Mouse (Mus musculus) thymus, postnatal 36 days (tissue): ENCODE measurements at regions not wholly inside any gene's neighbourhood (a gene's known extent, or its start where the extent isn't known, plus 50 kb on each side); places are given as distances from the start of the nearest gene placed in this dataset.
A peak's percentile ranks its signal among the peaks of the same experiment; 100 is the strongest.

Experiments
- DNase-seq, 2 experiments: peaks; one replicate each; pipeline ENCODE4 v3.0.0; 2022; ENCODE audit warnings: mixed read lengths in 2 of 2

DNA sequence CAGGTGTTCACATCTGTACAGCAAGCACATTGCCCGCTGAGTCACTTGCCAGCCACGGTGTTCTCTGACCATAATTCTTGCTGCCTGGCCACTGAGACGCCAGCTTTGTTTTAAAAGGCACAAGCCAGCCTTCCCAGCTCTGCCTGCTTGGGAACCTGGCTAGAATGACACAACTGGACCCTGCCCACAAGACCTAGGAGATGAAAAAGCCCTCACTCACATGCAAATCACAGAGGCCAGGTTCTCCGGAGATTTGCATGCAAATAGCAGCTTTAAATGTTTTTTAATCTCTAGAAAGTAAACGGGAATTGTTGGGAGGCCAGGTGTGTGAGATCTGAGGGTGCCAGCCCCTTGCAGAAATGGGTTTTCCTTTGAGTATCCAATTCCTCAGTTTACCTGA is 71.9 kb downstream of the 1810010D01Rik start:
- no peak for DNase-seq

DNA sequence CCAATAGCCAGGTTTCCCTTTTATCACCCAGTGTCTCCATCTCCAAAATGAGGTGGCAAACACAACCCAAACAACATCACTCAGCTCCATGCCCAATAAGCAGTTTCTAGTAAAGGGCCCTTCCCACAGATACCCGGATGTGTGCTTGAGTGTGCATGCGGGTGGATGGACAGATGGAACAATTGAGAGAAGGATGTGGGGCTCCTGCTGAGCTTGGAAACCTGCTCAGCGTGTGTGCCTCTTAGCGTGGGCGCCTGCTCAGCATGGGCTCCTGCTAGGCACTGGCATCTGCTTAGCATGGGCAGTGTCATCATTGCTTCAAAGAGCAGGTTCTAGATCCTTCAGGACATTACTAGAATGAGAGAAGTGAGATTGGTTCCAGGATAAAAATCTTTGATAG is 75.4 kb downstream of the 1810010D01Rik start:
- no peak for DNase-seq

DNA sequence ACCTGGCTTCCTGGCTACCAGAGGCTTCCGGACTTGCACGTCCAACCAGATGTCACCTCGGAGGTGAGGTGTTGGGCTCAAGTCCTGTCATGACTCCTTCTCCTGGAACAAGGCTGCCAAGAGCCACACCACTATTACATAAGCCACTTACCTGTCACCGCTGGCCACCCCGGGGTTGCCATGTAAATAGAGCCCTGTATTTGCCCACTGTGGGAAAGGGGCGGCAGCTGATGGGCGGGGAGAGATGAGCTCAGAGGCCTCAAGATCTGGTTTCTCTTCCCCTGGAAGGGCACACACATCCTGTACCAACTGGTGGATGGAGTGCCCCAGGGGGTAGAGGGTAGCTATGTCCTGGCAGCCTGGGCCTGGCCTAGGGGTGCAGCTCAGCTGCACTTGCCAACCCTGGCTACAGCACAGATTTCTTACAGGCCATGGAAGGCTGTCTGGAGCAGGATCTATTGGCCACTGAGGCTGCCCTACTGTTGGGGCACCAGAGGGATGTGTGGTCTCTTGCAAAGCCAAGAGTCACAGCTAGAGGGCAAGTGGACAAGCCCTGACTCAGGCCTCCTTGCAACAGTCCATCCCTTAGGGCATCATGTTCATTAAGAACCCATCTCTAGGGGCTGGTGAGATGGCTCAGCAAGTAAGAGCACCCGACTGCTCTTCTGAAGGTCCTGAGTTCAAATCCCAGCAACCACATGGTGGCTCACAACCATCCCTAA is 76.3 kb downstream of the 1810010D01Rik start:
- DNase-seq = no peak

DNA sequence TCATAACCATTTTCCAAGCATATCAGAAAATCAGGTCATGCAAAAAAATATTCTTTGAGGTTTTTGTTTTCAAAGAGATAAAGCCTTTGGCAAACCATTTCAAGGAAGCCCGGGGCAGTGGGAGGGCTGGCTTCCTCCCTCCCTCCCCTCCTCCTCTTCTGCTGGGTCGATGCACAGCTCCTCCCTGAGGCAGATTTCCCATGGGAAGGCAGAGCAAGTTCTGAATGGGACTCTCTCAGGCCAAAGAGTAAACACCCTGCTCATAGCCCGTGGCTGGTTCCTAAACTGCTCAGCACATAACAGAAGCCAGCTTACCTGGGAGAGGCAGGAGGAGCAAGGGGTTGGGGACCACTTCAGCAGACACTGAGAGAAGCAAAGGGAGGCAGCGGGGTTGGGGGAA is 77.9 kb downstream of the 1810010D01Rik start:
- no peak for DNase-seq

DNA sequence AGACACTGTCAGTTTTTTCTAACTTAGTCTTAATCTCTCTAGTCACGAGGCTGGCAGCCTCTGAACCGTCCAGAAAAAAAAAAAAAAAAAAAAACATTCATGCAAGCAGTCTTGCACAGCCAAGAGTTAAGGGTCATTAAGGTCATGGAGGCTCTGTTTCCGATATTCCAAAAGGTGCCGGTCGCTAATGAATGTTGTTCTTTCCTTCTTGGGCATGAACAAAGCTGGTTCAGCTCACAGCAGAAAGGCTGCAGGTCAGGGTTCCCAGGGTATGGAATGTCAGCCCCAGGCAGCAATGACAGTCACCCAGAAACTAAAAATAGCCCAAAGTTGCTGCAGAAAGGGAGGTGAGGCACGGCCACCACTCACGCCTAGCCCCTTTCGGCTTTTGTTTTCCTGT is 80.3 kb downstream of the 1810010D01Rik start:
- no peak for DNase-seq

DNA sequence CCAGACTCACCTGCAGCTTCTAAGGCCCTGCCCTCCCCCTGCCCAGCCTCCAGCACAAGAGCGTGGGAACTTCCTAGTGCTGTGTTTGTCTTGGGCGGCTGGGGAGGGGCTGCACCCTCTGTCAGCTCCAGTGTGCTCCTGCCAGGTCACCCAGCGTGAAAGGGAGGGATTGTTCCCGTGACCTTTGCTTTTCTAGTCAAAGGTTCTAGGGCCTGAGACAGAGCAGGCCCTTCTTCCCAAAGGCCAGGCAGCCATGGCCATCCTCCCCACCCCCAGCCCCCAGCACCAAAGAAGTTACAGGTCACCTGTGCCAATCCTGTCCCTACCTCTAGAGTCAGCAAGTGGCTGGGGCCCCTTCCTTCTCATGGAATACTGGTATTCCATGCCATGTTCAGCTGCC is 80.7 kb downstream of the 1810010D01Rik start:
- no peak for DNase-seq

DNA sequence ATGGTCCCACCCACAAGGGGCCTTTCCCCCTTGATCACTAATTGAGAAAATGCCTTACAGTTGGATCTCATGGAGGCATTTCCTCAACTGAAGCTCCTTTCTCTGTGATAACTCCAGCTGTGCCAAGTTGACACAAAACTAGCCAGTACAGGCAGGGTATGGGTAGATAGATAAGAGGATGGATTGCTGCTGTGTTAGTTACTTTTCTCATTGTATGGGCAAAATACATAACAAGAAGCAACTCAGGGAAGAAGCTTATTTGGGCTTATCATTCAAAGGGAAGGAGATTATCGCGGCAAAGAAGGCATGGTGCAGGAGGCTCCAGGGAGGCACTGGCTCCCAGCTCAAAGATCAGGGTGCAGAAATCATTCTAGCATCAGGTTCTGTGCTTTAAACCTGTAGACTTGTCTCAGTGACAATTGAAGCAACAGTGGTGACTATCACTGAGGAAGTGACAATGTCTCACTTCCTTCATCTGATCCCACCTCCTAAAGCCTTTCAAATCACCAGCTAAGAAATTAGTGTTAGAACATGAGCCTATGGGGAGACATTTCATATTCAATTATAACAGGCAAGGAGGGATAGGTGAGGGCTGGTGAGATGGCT is 83.8 kb downstream of the 1810010D01Rik start:
- DNase-seq = no peak

DNA sequence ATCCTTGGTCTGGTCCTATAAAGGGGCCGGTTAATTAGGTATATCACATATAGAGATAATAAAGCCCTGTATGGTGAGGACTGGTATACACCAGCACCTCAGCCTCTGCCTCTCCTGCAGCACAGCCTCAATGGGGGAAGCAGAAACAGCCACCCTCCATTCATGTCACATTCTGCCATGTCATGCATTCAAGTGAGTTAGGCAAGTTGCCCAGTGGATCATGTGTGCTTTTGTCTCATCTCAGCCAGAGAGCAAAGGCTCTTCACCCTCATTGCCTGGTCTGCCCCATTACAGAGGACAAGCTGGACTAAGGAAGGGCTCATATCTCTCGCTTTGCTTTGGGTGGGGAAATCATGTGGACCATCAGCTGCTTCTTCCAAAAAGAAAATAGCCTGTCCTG is 85.4 kb downstream of the 1810010D01Rik start:
- no peak for DNase-seq

DNA sequence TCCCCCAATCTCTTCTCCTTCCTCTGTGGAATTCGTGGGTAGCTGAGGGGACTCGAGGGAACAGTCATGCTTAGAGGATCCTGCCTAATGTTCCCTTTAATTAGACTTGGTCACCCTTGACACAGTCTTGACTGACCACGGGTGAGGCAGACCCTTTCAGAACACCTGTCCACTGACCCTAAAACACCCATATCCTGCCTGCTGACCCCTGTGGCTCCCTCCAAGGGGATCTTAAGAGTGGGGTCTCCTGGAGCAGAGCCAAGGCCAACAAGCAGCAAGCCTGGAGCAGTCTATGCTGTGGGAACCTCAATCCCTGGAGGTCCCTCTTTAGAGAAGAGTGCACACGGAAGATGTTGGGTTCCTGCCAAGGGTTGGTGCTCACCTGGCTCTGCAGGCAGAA is 89.5 kb downstream of the 1810010D01Rik start:
- no peak for DNase-seq

DNA sequence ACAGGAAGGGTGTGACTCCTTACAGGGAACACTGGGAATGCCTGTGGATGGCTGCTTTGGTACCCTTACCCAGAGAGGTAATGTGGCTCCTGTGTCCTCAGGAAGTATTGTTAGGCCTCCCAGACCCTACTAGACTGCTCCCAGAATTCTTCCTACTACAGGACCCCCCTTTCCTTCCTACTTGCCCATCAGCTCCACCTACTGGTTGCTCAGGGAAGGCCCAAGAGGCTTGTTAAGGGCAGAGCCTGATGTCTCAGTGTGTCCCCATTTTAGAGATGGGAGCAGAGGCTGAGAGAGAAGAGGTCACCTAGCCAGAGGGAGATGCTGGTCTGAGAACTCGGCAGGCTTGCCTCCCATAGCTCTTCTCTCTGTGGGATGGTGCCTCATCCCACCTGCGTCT is 93.3 kb downstream of the 1810010D01Rik start:
- DNase-seq = peak; percentile 52 to 58

DNA sequence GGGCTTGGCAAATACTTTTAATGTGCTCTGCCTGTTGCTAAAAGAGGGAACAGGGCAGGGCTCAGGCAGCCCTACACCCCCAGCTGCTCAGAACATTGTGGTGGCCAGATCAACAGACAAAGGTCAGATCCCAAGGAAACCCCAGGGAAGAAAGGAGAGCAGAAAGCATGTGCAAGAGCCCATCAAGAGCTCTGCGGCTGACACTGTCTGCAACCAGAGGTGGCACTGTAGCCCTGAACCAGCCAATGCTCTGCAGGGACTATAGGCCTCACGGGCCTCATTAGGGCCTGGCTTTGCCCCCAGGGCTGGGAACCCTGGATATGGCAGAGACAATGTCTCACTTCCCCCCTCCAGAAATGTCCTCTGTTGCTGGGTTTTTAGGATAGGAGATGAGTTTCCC is 93.8 kb downstream of the 1810010D01Rik start:
- DNase-seq = no peak

DNA sequence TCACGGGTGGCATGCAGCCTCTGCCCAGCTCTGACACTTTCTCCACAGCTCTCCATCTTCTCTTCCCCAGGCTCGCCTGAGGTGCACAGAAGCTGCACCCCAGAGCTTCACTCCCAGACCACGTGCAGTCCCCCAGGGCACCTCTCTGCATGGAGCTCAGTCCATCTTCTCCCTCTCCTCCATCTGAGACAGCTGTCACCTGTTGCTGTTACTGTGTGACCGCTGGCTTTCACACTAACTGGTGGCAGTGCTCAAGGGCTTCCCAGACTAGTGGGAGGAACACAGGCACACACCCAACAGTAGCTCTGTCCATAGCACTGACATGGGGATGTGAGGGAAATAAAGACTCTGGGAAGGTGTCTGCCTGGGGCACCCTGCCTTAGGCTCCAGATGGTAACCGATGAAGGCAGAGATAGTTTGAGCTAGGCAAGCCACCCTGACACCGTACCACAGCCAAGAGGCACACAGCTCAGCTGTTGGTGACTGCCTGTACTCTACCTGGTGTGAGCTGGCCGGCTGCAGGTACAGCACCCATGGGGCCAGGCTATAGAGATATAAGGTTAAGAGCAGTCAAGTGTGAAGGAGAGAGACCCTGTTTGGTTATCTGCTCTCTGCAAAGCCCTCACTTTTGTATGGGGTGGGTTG is 94.9 kb downstream of the 1810010D01Rik start:
- no peak for DNase-seq

DNA sequence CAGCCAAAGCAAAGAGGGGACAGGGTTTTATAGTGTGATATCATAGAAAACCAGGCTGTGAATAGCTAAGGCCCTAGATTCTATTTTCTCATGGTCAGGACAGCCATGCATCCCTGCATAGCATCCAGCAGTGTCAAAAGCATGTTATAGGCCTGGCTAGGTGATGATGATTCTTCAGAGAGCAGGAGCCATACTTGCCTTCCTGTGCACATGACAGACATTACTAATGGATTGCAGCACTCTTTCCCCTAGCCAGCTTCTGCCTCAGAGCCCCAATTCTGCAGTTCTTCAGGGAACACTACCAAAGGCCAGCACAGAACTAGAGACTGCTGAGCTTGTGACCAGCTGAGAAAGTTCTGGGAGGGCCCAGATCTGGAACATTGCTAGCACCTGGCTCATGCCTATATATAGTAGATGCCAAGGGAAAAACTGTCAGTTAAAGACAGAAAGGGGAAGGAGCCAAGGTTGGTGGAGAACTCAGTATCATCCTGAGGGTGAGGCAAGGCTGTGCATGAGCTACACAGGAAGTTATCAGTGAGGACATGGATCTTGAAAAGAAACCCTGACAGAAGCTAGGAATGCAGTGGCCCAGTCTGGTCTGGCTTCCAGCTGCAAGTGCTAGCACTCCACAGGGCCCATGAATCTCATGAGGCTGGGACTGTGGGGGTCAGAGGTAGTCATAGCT is 95.6 kb downstream of the 1810010D01Rik start:
- DNase-seq = no peak

DNA sequence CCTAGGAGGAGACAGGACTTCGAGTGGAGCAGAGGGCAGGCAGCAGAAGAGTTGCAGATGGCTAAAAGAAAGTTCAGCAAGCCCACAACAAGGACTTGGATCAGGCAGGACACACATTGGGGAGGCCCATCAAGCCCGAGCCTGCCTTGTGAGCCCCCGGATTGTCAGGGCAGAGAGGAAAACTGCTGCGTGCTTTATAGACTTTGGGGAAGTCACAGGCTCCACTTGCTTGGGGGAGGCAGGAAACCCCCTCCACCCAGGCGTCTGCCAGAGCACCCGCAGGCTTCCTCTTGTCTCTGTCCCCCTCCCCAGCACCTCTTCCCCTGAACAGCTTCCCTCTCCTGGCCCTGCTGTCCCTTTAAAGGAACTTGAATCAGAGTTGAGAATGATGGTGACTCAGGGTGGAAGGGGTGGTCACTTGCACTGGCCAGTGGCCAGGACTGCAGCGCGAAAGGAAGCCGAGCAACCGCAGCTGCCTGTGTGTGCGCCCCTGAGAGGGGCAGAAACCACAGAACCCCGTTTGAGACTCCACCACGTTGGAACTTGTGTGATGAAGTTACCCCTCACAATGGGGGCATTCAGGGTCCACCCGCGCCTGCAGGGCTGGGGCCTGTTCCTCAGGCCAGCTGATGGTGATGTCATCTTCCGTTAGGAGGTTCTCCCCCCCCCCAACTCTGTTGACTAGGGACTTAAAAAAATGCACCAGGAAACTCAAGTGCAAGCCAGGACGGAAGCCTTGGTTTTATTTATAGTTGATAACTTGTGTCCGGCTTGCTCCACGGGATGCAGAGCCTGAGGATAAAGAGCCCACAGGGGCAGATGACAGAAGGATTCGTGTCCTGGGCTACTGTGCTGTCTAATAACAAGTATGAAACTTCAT is 96.4 kb downstream of the 1810010D01Rik start:
- peak; percentile 77 to 82 for DNase-seq

DNA sequence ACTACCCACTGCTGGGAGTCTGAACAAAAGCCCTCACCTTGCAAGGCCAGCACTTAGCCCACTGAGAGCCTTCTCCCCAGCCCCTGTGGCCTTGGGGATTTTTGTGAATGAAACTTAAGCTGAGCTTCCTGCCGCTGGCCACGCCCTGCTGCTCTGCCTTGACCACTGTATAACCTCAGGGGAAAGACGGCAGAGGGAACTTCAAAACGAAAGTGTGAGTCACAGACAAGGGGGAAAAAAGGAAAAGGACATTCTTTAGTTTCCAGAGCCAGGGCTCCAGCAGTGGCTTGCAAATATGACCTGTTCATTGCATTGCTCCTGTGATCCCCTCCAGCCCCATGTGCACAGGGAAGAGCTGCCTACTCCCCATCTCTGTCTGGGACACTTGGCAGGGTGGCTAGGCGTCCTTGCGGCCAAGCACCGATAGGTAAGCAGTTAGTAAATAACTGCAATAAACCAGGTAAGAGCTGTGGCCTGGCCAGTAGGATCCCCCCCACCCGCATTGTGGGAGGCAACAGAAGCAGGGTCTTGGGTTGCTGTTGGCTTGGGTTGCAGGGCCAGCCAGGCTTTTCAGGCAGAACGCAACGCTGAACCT is 97.2 kb downstream of the 1810010D01Rik start:
- DNase-seq = peak in 1 of 2 experiments; percentile 28

DNA sequence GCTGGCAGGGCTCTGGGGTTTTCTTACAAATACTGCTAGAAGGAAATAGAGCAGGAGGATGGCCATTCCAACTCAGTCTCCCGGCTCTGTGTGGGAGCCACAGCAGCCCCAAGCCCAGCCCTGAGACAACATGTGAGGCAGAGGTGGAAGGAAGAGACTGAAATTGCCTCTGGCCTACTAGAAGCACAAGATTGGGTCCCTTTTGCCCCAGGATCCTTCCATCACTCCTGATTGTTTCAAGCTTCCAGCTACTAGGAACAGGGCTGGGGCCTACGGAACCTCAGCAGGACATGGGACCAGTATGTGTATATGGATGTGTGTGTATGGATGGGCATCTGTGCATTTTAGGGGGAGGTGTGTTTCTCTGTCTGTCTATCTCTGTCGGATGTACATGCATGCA is 97.9 kb downstream of the 1810010D01Rik start:
- no peak for DNase-seq

DNA sequence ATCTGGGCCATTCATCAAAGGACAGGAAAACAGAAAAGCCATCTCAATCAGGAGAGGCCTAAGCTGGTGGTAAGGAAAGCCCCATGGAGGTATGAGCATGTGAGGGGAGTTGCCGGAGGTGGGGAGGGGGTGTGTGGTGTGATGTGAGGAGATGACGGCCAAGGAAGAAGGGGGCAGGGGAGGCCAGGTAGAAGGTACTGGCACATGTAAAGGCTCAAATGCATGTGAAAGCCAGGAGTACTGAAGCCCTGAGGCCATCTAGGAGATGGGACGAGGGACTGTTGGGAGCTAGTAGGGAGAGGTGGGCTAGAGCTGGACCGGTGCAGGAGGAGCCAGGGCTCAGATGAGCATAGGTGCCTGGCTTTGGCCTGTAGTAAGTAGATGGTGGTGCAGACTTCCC is 98.4 kb downstream of the 1810010D01Rik start:
- DNase-seq = no peak

DNA sequence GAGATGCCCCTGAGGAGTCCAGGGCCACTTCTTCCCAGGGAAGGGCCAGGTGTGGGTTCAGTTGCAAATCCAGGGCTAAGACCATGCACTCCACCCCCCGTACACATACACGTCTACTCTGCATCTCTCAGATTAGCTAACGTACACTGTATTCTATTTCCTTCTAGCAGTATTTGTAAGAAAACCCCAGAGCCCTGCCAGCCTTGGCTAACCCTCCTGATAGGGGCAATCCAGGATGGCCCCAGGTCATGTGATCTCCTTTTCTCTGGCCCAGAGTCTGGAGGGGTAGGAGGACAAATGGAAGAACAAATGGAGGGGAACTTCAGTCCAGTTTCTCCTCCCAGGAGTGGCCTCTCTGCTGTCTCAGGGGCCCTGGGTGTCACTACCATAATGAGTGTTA is 98.9 kb downstream of the 1810010D01Rik start:
- DNase-seq = no peak

DNA sequence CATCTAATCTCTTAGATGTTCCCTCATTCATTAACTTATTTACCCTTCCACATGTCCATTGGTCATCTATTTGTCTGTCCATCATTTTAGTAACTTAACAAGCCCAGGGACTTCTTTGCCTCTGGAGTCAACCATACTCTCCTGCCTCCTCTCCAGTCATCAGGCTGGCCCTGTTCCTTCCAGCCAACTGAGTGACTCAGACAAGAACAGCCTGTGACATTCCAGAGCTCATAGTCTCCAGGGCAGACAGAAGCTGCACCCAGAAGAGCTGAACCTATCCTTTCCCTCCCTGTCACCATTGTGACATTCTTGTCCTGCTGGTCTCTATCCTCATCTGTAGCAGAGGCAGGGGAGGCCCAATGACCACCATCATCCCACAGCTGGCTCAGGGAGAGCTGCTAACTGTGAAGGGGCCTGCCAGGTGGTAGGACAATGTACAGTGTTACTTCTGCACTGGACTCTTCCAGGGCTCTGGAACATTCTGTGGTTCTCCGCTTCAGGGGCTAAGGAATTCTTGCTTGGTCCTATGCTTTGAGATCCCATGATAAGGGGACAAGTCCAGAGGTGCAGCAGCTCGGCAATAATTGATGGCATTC is 100.2 kb downstream of the 1810010D01Rik start:
- no peak for DNase-seq

DNA sequence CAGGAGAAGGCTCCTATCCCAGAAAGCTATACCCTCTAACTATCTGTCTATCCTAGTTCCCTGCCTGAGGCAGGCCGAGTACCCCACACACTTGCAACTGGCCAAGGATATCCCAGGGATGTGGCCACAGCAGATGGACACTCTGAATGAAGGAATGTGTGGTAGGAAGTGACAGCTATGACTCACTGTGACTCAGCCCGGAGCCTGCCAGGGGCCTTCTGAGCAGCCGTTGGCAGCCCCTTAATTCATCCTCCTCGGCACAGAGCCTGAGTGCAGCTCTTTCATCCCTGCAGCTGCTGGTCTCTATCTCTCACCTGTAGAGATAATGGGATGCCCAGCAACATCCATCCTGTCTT is 101.4 kb downstream of the 1810010D01Rik start:
- DNase-seq = no peak

DNA sequence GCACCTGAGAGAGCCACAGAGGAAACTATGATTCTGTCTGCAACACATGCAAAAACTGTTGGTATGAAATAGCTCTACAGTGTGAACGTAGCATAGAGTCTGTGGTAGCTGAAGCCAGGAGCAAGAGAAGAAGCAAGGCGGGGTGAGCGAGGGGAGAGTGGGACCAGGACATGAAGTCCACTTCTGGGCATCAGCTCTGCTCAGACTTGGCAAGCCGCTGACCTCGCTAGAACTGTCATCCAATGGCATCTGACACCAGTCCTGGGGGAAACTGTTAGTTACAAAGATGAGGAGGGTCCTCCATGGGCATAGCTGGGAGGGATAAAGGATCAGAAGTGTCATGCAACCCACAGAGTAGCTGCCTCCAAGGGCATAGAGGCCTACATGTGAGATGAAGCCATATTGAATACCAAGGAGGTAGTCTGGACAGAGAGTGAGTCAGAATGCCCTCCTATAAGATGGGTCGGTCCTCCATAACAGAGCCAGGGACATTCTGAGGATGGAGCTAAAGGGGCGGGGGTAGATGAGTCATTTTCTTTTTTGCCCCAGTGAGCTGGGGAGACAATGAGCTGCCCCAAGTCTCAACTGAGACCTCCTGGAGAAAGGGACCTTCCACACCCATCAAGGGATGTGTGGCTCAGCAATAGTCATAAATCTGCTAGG is 102.0 kb downstream of the 1810010D01Rik start:
- no peak for DNase-seq
